Mouse (Mus musculus) adrenal gland, adult 18-20 months (tissue): Measurements from ENCODE around the gene Slc22a18. TPM values are rescaled to one million over a fixed set of nuclear protein-coding genes. Genes with fewer than 3 reads are reported as not detected.
A peak's percentile ranks its signal among the peaks of the same experiment; 100 is the strongest.

ENCODE experiments used
- DNase-seq, 2 experiments: peaks; one replicate each; pipeline ENCODE4 v3.0.0; 2021 to 2022; ENCODE audit warnings: low spot score in 2 of 2
- long read RNA-seq, 2 experiments: library from polyadenylated mRNA; stranded (forward); transcript quantifications; one replicate each; pipeline ENCODE4 v2.0.0; 2021
- total RNA-seq, 2 experiments: library from RNA; stranded (reverse); gene quantifications; 1 replicate in 1 of 2; 2 replicates in 1 of 2; pipeline ENCODE4 v1.2.3; 2021

The Slc22a18 gene
- 1 to 10 TPM; 1.9 to 6.7 TPM for total RNA-seq
- long read RNA-seq, experiment 1, partial matches to known transcripts, result 0 of 1 reads
- long read RNA-seq, experiment 1, other reads (novel, unspliced or antisense), result 0 of 1 reads
- long read RNA-seq, experiment 2, partial matches to known transcripts, result 4 of 6 reads
- long read RNA-seq, experiment 2, other reads (novel, unspliced or antisense), result 1 of 6 reads

GRCm38 (mm10) chr7:143473347-143474101 lies at the start of gene Slc22a18:
TSS of gene Slc22a18 (plus strand) at chr7:143473736.
- no peak for DNase-seq

GRCm38 (mm10) chr7:143428142-143428813 lies 45.3 kb upstream of the Slc22a18 start:
- no peak for DNase-seq

GRCm38 (mm10) chr7:143428814-143429499 lies 44.6 kb upstream of the Slc22a18 start:
- DNase-seq, result no peak

GRCm38 (mm10) chr7:143432631-143433030 lies 40.9 kb upstream of the Slc22a18 start:
- no peak for DNase-seq

GRCm38 (mm10) chr7:143433331-143433730 lies 40.2 kb upstream of the Slc22a18 start:
- DNase-seq, result peak in 1 of 2 experiments; percentile 45

GRCm38 (mm10) chr7:143437231-143437893 lies 36.2 kb upstream of the Slc22a18 start:
- DNase-seq, result peak in 1 of 2 experiments; percentile 4

- DNase-seq, result no peak
These were observed 35.5 kb upstream of the Slc22a18 start for GRCm38 (mm10) chr7:143437894-143438581.

- no peak for DNase-seq
These were observed 34.6 kb upstream of the Slc22a18 start for GRCm38 (mm10) chr7:143438965-143439364.

GRCm38 (mm10) chr7:143444580-143444954 lies 29.0 kb upstream of the Slc22a18 start:
- DNase-seq, result no peak

- no peak for DNase-seq
These were observed 28.4 kb upstream of the Slc22a18 start for GRCm38 (mm10) chr7:143444955-143445648.

DNA sequence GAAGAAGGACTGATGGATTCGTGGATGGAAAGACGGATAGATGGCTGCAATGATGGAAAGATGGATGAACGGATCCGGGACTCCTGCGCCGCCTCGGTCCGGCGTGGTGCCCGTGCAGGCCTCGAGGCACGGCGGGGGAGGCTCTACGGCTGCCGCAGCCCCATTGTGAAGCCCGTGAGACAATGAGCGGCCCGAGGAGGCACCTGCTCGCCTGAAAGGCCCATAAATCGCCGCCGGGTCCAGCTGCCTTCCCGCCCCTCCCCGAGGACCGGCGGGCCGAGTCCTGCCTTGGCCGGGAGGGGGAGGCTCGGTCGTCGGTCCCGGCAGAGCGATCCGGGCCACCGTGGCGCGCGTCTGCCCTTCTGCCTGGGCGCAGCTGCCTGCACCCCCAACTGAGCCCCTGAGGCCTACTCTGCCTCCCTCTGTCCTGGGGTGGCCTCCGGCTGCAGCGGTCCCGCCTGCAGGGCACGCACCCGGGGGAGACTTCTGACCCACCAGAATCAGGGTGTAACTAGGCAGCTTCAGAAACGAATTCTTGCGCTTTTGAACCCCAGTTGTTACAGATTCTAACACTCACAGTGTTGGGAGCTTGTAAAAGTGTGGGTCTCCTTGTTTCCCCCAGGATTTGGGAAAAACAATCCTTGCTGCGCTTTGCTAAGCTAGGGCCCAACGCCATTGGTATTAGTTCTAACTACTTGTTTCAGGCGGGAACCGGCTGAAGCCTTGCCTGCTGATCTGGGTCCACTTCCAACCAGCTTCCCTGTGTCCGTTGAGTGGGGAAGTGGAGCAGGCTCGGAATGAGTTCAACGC lies 27.7 kb upstream of the Slc22a18 start:
- DNase-seq, result peak in 1 of 2 experiments; percentile 6

- no peak for DNase-seq
These were observed 26.4 kb upstream of the Slc22a18 start for GRCm38 (mm10) chr7:143447130-143447529.

DNA sequence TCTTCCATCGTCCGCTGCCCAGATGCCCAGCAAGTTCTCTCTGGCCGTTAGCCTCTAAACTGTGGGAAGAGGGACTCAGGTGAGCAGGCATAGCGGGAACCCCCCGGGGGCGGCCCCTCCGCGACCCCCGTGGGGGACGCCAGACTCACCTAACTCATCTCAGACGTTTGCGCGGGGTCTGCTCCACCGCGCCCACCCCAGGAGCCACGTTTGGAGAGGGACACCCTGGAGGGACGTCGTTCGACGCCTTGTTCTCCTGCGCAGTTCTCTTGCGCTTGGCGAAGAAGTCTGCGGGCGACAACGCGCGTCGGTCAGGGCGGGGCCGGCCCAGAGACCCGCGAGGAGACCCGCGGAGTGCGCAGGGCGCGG lies 14.6 kb upstream of the Slc22a18 start:
- DNase-seq, result no peak

DNA sequence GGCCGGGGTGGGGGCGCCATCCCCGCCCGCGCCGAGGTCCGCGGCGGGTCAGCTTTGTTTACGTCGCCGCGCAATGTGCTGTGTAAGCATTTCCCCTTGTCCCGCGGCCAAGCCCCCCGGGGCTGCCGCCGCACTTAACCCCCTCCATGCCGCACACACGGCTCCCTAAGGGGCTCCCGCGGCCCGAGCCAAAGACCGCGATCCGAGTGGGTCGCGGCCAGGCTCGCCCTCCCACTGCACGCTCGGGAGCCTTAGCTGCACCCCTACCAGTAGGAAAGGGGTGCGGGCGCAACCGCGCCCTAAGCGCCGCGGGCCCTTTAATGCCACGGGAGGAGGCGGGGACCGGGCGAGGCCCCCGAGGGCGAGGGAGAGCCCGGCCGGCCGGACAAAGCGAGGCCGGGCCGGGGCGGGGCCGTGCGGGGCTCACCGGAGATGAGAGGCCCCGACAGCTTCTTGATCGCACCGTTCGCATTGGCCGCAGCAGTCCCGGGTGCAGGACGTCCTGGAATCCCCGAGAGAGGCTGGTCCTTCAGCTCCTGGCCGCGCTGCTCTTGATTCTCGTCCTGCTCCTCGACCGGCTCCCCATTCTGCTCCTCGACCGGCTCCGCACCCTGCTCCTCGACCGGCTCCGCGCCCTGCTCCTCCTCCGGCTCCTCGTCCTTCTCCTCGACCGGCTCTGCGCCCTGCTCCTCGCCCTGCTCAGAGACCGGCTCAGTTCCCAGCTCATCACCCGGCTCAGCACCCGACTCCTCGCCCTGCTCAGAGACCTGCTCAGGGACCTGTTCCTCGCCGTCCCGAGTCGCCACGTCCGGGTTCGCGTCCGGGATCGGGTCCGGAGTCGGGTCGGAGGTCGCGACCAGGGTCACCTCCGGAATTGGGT lies 14.0 kb upstream of the Slc22a18 start:
- DNase-seq, result peak; percentile 53 to 54

DNA sequence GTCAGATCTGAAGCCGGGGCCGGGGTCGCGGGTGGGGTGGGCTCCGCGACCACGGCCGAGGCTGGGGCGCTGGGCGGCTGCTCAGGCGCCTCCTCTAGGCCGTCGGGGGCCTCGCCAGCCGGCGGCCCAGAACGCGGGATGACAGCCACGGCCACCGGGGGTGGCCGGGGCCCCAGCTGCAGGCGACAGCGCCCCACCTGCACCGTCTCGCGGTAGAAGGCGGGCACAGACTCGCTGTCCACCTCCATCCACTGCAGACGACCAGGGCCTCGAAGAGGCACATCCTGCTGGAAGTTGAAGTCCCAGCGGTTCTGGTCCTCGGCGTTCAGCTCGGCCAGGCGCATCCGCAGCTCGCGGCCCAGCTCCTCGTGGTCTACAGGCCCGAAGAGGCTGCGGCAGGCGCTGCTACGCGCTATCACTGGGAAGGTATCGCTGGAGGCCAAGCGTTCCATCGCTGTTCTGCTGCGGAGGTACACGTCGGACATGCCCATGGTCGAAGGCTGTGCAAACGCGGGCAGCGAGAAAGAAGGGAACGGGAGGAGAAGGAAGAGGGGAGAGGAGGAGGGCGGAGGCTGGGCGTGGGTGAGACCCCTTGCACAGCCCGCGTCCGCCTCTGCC lies 13.2 kb upstream of the Slc22a18 start:
- DNase-seq, result peak in 1 of 2 experiments; percentile 21

DNA sequence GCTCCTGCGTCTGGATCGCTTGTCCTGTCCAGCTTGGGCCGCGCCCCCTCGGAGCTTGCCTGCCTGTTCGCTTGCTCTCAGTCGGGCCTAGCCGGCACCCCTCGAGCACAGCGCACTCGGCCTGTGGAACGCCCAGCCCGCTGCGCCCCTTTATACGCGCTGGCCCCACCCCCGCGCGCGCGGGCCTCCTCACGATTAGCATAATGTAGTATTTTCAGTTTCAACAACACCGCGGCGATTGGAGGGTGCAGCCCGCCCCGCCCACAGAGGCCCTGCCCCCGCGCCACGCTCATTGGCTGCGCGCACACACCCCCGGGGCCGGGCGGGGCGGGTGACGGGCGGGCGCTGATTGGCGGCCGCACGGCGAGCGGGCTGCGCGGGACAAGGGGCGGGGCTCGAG lies 12.7 kb upstream of the Slc22a18 start, which contains the start of gene Cdkn1c:
Gene Cdkn1c (minus strand): TSS at position 177 of the 400 bp plus-strand sequence.
- DNase-seq, result peak; percentile 77 to 80

DNA sequence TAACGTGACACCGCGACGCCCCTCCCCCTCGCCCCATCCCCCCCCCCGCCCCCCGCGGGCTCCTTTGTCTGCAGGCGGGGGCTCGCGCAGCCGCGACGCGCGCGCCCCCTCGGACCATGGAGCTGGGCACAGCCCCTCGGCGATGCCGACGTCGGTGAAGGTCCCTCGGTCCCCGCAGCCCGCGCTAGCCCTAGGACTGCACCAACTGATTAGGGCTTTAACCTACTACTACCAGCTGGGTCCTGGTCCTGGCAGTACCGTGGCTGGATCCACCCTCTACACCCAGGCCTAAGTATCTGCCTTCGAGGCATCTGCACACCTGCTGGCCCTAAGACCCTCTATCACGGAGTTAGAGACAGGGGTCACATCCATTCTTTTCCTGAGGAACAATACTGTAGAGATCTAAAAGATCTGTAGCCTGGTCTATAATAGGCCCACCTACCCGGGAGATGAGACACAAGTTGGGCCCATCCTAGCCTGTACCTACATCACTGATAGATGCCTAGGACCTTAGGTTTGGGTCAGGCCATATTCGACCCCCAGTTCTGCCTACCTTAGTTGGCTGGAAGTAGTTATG lies 12.2 kb upstream of the Slc22a18 start:
- peak in 1 of 2 experiments; percentile 17 for DNase-seq
